Mouse (Mus musculus) mammary gland, adult 2 months (tissue): ENCODE results near the gene Senp2. TPM values are rescaled to one million over a fixed set of nuclear protein-coding genes. Genes with fewer than 3 reads are reported as not detected.

ENCODE experiments used
- polyA plus RNA-seq: library from polyadenylated mRNA; depleted of rRNA; stranded (reverse); fragments of >200 nt; gene quantifications from 2 replicates; pipeline ENCODE4 v1.2.3, GENCODE M21; 2012; ENCODE audit warnings: low replicate concordance; rRNA removed

Gene Senp2
- 6.8 and 14.5 TPM in 2 replicates for polyA plus RNA-seq

GRCm38 (mm10) chr16:22009099-22009584, at the start of gene Senp2:
Gene Senp2, plus strand, starts transcription at chr16:22009484.

GRCm38 (mm10) chr16:21995304-21995703, 14.0 kb upstream of the Senp2 start, which contains the start of gene Liph:
Gene Liph, minus strand, starts transcription at chr16:21995663.

Other genes with a start within 250 kb of the Senp2 start
- gene Ehhadh, start 221.7 kb upstream of the Senp2 start, polyA plus RNA-seq = 11.3 and 20.7 TPM in 2 replicates
- 0.41 and 0.79 TPM in 2 replicates for gene Map3k13, start 215.1 kb upstream of the Senp2 start, polyA plus RNA-seq
- gene Tmem41a, start 61.9 kb upstream of the Senp2 start, polyA plus RNA-seq = 12.0 and 16.4 TPM in 2 replicates
- gene Liph, start 13.8 kb upstream of the Senp2 start, polyA plus RNA-seq = 1.4 and 2.5 TPM in 2 replicates
- 1.1 and 1.4 TPM in 2 replicates for gene Igf2bp2, start 153.8 kb downstream of the Senp2 start, polyA plus RNA-seq